Mouse (Mus musculus) embryonic facial prominence, embryonic 15.5 days (tissue): Measurements from ENCODE around the gene Tmem132b. TPM values are rescaled to one million over a fixed set of nuclear protein-coding genes. Genes with fewer than 3 reads are reported as not detected.
A peak's percentile ranks its signal among the peaks of the same experiment; 100 is the strongest.

Experiments
- ATAC-seq: fragments of 200-750 bp; cut with Nextera tagmentation; 2 replicates; pipeline ENCODE4 v1.8.0; 2017; ENCODE audit warnings: low read depth, moderate TSS enrichment; ENCODE audit not compliant: insufficient number of reproducible peaks, low FRiP score, low TSS enrichment
- H3K27ac ChIP-seq: fragments of 300-500 bp; sonication (generic); replicated peaks from 2 replicates; pipeline ENCODE4 v1.5.1; 2015; ENCODE audit warnings: mild to moderate bottlenecking, inconsistent platforms
- H3K27me3 ChIP-seq: fragments of 300-500 bp; sonication (generic); 2 replicates; pipeline ENCODE4 v1.6.1; 2015; ENCODE audit warnings: inconsistent platforms
- H3K36me3 ChIP-seq: fragments of 300-500 bp; sonication (generic); 2 replicates; pipeline ENCODE4 v1.6.1; 2015; ENCODE audit warnings: mild to moderate bottlenecking, inconsistent platforms
- H3K4me1 ChIP-seq: fragments of 300-500 bp; sonication (generic); 2 replicates; pipeline ENCODE4 v1.6.1; 2015; ENCODE audit warnings: inconsistent platforms
- H3K4me2 ChIP-seq: fragments of 300-500 bp; sonication (generic); replicated peaks from 2 replicates; pipeline ENCODE4 v1.6.1; 2015; ENCODE audit warnings: mild to moderate bottlenecking, inconsistent platforms
- H3K4me3 ChIP-seq: fragments of 300-500 bp; sonication (generic); replicated peaks from 2 replicates; pipeline ENCODE4 v1.5.1; 2015; ENCODE audit warnings: mild to moderate bottlenecking, inconsistent platforms
- H3K9ac ChIP-seq: fragments of 300-500 bp; sonication (generic); 2 replicates; pipeline ENCODE4 v1.6.1; 2015; ENCODE audit warnings: inconsistent platforms
- H3K9me3 ChIP-seq: fragments of 300-500 bp; sonication (generic); replicated peaks from 2 replicates; pipeline ENCODE4 v1.6.1; 2016; ENCODE audit warnings: inconsistent platforms
- WGBS: fragments of 180-500 bp; shearing (Covaris S2); methylation state at CpG from one replicate; pipeline ENCODE4 v1.1.7; 2015; 5-methylcytosine and 5-hydroxymethylcytosine counted together
- polyA plus RNA-seq: library from polyadenylated mRNA; unstranded; fragments of >200 nt; fragmentation: Nextera tagmentation; extraction: Ambion mirVana; gene quantifications from 2 replicates; pipeline ENCODE4 v1.2.1, GENCODE M21; 2015

The Tmem132b gene
- polyA plus RNA-seq, 1 experiment from 2014 or later = 0.15 TPM

DNA sequence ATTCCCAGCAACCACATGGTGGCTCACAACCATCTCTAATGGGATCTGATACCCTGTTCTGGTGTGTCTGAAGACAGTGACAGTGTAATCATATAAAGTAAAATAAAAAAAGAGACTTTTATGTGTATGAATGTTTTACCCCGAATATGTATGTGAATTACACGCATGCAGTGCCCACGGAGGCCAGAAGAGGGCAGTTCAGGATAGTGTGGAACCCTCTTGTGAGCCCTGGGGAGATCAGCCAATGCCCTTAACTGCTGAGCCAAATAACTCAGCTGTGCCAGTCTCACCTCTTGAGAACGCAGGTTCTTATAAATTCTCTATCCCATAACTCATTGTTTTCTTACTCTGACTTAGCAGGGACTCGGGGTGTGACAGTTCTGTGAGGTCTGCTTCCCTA, 12.9 kb upstream of the Tmem132b start:
- no peaks in the 10 kb centered on the region for H3K27me3 ChIP-seq
- H3K9me3 ChIP-seq = no peaks in the 10 kb centered on the region
- H3K27ac ChIP-seq = no peak overlapping the region
- no peak overlapping the region for H3K4me2 ChIP-seq
- WGBS = 71% methylated on average over 5 of the region's 5 CpGs
- no peak overlapping the region for H3K4me3 ChIP-seq
- H3K36me3 ChIP-seq = peaks cover 38% of the 10 kb centered on the region
- H3K4me1 ChIP-seq = no peaks in the 10 kb centered on the region
- ATAC-seq = no peak
- H3K9ac ChIP-seq = no peak overlapping the region

DNA sequence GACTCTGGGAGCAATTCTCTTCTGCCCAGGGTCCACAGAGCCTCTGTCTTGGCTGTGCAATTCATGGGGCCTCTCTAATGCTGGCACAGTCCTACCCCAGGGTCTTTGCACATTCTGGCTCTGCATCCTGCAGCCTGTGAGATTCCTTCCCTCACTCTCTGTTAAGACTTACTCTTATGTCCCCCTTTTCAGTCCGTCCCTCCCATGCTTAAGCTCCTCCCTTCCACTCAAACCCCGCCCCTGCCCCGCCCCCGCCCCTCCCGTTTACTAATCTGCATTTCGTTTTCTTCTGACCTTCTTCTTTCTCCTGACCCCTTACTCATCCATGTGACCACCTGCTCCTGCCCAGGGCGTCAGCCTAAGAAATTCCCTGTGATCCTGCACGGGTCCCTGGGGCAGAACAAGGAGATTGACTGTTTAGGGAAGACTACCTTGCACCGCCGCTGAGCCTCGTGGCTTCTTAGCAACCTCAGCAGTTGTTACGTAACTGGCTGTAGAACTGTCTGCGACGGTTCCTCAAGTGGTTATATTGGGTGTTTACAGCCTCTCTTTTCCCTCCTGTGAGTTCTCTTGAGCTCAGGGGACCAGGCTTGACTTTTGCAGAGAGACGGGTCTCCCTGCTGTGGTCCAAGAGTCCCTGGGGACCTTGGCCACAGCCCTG, 10.5 kb upstream of the Tmem132b start:
- WGBS = 22% methylated on average over 15 of the region's 15 CpGs
- ATAC-seq = no peak

DNA sequence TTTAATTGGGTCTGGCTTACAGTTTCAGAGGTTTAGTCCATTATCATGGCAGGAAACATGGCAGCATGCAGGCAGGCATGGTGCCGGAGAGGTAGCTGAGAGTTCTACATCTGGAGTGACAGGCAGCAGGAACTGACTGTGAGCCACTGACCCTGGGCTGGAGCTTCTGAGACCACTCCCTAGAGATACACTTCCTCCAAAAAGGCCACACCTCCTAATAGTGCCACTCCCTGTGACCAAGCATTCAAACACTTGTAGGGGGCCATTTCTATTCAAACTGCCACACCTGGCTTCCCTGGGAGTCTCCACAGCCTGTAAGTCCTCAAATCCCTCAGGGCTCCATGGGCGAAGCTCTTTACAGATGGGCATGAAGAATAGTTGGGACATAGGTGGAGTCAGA, 8.2 kb upstream of the Tmem132b start:
- Histone ChIP-seq H3K9ac (no peak overlapping the region), H3K4me3 (no peak overlapping the region), H3K27ac (no peak overlapping the region), H3K27me3 (peaks cover 7% of the 10 kb centered on the region; the same call in 1 of the 2 replicates), H3K36me3 (no peaks in the 10 kb centered on the region), H3K9me3 (no peaks in the 10 kb centered on the region), H3K4me1 (no peaks in the 10 kb centered on the region), H3K4me2 (no peak overlapping the region)
- no peak for ATAC-seq
- 72% methylated on average over 2 of the region's 2 CpGs for WGBS

More for the DNA sequence above, 10.5 kb upstream of the Tmem132b start:
- Histone ChIP-seq H3K4me1 (no peaks in the 10 kb centered on the region), H3K27me3 (no peaks in the 10 kb centered on the region), H3K27ac (no peak overlapping the region), H3K9ac (no peak overlapping the region), H3K36me3 (peaks cover 14% of the 10 kb centered on the region), H3K4me2 (no peak overlapping the region), H3K4me3 (no peak overlapping the region), H3K9me3 (no peaks in the 10 kb centered on the region)

DNA sequence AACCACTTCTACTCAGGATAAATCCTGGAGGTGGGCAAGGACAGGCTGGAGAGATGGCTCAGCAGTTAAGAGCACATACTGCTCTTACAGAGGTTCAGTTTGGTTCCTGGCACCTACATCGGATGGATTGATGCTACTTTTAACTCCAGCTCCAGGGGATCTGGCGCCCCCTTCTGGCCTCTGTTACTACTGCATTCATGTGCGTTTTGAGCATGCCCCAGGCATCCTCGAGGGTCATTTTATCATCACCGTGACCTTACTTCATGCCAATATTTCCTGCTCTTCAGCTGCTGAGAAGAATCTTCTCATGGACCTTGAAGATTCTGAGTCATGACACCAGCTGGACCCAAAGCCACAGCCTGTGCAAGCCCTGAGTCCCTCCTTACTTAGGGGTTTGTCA, 6.1 kb upstream of the Tmem132b start:
- Histone ChIP-seq H3K27ac (no peak overlapping the region), H3K4me1 (no peaks in the 10 kb centered on the region), H3K9me3 (no peaks in the 10 kb centered on the region), H3K27me3 (peaks cover 26% of the 10 kb centered on the region), H3K4me3 (no peak overlapping the region), H3K9ac (no peak overlapping the region), H3K36me3 (no peaks in the 10 kb centered on the region), H3K4me2 (no peak overlapping the region)
- WGBS = 58% methylated on average over 5 of the region's 5 CpGs
- ATAC-seq = no peak

DNA sequence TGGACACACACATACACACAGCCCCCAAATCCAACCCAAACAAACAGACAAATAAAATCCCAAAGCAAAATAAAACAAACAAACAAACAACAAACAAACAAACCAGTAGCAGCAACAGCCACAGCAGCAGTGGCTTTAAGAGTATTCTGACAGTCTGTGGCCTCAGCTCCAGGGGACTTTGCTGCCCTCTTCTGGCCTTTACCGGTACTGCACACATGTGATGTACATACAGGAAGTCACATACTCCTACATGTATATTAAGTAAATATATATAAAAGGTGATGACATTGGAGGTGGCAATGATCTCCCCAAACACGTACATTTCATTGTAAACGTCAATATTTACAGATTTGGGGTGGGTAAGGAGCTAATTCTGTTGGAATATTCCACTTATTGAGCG, 5.1 kb upstream of the Tmem132b start:
- 70% methylated on average over 4 of the region's 4 CpGs for whole genome bisulfite sequencing
- no peak overlapping the region for H3K4me2 ChIP-seq

DNA sequence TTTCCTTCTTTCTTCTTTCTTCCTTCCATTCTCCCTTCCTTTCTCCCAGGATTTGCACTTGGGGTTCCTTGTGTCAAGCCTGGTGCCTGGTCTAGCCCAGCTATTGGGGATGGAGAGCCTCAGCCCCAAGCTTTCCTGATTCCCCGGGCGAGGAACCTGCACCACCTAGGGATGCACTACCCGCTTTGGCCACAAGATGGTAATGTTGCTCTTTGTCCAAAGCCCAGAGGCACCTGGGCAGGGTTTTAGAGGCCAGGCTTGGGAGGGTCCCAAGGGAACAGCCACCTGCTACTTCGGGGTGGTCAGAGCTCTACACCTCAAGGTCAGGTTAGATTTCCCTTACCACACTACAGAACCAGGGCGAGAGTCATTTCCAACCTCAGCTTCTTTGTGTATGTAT, 2.5 kb upstream of the Tmem132b start:
- H3K9me3 ChIP-seq = no peaks in the 10 kb centered on the region
- H3K9ac ChIP-seq = no peak overlapping the region
- no peak for ATAC-seq
- H3K4me3 ChIP-seq = no peak overlapping the region
- no peak overlapping the region for H3K4me2 ChIP-seq
- no peaks in the 10 kb centered on the region for H3K36me3 ChIP-seq
- peaks cover 16% of the 10 kb centered on the region for H3K4me1 ChIP-seq
- H3K27me3 ChIP-seq = peaks cover 60% of the 10 kb centered on the region
- WGBS = 2% methylated on average over 5 of the region's 5 CpGs
- no peak overlapping the region for H3K27ac ChIP-seq

More for the DNA sequence above, 5.1 kb upstream of the Tmem132b start:
- H3K4me3 ChIP-seq = no peak overlapping the region
- no peaks in the 10 kb centered on the region for H3K36me3 ChIP-seq
- no peak overlapping the region for H3K27ac ChIP-seq
- no peaks in the 10 kb centered on the region for H3K9me3 ChIP-seq
- H3K4me1 ChIP-seq = peaks cover under 1% of the 10 kb centered on the region; the same call in 1 of the 2 replicates
- H3K9ac ChIP-seq = no peak overlapping the region
- H3K27me3 ChIP-seq = peaks cover 34% of the 10 kb centered on the region
- ATAC-seq = no peak

DNA sequence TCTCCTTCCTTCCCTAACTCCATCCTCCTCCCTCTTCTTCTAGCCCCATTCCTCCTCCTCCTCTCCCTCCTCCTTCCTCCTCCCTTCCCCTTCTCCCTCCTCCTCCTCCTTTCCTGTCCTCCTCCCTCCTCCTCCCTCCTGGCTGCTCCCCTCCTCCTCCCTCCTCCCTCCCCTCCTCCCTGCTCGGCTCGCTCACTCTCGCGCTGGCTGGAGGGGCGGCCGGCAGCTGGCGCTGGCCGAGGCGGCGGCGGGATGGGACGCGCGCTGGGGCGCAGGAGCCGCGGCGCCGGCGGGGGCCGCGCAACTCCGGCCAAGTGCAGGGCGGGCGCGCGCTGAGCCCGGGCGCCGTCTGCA, 594 bp downstream of the Tmem132b start:
- peak; percentile 13; the same call in 1 of the 2 replicates for ATAC-seq
- peaks cover 88% of the 10 kb centered on the region for H3K27me3 ChIP-seq

DNA sequence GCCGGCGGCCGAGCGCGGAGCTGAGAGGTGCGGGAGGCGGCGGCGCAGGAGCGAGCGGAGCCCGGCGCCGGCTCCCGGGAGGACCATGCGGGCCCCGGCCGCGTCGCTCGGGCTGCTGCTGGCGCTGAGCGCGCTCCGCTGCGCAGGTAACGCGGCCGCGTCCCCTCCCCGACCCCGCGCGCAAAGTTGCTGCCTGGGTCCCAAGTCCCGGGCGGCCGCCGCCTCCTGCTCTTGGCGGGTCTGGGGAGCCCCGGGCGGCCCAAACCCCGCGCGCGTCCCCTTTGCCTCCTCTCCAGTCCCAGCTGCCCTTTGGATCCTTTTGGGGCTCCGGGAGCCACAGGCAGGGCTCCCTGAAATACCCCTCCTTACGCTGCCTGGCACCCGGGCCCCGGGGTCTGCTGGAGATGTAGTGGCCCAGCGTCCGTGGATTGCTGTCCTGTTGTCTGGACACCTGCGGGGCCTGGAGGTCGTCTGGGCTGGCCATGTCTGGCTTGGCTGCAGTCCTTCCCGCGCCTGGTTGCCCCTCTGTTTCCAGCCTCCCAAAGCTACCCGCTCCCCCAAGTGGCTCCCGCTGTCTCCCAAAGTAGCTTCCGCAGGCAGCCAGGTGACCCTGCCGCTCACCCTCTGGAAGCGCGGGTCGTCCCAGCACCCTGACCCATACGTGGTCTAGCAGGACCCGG, 1.1 kb downstream of the Tmem132b start:
- Histone ChIP-seq H3K4me2 (peak overlapping the region; percentile 89), H3K9me3 (no peaks in the 10 kb centered on the region), H3K36me3 (no peaks in the 10 kb centered on the region), H3K4me3 (peak overlapping the region; percentile 50), H3K4me1 (peaks cover 16% of the 10 kb centered on the region), H3K9ac (no peak overlapping the region), H3K27ac (no peak overlapping the region), H3K27me3 (peaks cover 87% of the 10 kb centered on the region)
- ATAC-seq = no peak
- under 1% methylated on average over 63 of the region's 64 CpGs for WGBS

More for the DNA sequence above, 594 bp downstream of the Tmem132b start:
- Histone ChIP-seq H3K4me1 (peaks cover 16% of the 10 kb centered on the region), H3K9ac (no peak overlapping the region), H3K36me3 (no peaks in the 10 kb centered on the region), H3K27ac (no peak overlapping the region), H3K4me2 (peak overlapping the region; percentile 89), H3K9me3 (no peaks in the 10 kb centered on the region), H3K4me3 (peak overlapping the region; percentile 50)
- WGBS = 0% methylated on average over 30 of the region's 30 CpGs

DNA sequence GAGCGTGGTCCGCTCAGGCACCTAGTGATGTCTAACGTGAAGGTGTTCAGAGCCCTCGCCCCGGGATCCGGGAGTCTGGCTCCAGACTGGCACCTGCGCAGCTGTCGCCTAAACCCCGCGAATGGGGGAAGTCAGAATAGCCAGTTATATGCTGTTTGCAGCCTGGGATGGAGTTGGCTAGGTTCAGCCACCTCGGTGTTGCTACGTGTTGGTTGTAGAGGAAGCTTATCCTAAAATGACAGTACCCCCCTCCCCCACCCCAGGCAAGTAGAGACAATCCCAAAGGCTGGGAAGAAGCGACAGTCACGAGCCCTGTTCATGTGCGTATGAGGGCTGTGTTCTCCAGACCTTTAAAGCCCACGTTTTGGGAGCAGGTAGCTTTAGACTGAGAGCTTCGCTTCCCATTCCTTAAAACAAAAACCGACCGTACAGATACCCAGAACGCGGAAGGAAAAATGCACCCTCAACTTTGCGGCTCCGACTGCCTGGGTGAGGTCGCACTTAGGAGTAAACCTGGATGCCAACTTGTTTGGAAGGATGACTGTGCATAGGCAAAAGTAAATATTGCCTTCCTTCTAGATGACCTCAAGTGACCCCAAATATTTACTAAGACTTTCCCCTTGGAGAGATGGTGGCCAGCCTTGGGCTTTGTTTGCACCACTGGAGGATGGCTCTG, 1.8 kb downstream of the Tmem132b start:
- Histone ChIP-seq H3K4me1 (peaks cover 16% of the 10 kb centered on the region), H3K4me2 (peak overlapping the region; percentile 89), H3K36me3 (no peaks in the 10 kb centered on the region), H3K27me3 (peaks cover 83% of the 10 kb centered on the region), H3K9ac (no peak overlapping the region), H3K9me3 (no peaks in the 10 kb centered on the region), H3K27ac (no peak overlapping the region), H3K4me3 (peak overlapping the region; percentile 50)
- 2% methylated on average over 24 of the region's 24 CpGs for WGBS
- no peak; the same call in 1 of the 2 replicates for ATAC-seq

DNA sequence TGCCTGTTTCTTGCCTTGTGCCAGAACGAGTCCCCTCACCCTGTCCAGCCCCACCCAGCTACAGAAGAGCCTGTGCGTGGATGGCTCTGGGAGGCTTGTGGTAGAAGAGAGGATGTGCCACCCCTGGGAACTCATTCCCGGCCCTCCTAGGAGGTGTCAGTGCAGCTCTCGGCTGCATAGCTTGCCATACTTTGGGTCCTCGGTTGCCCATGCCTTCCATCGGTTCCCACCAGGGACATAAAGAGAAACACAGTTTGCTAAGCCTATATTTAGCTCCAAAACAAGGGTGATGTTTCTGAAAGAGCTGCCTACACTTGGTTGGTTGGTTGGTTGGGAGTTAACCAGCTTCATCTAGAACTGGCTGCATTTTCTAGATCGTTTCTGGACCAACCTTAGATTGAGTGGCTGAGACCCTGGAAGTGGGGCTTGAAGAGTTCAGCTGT, 2.6 kb downstream of the Tmem132b start:
- WGBS = 7% methylated on average over 7 of the region's 7 CpGs
- Histone ChIP-seq H3K4me2 (no peak overlapping the region), H3K27me3 (peaks cover 75% of the 10 kb centered on the region), H3K4me3 (no peak overlapping the region), H3K27ac (no peak overlapping the region), H3K36me3 (no peaks in the 10 kb centered on the region), H3K4me1 (peaks cover 16% of the 10 kb centered on the region), H3K9me3 (no peaks in the 10 kb centered on the region), H3K9ac (no peak overlapping the region)
- ATAC-seq = no peak

DNA sequence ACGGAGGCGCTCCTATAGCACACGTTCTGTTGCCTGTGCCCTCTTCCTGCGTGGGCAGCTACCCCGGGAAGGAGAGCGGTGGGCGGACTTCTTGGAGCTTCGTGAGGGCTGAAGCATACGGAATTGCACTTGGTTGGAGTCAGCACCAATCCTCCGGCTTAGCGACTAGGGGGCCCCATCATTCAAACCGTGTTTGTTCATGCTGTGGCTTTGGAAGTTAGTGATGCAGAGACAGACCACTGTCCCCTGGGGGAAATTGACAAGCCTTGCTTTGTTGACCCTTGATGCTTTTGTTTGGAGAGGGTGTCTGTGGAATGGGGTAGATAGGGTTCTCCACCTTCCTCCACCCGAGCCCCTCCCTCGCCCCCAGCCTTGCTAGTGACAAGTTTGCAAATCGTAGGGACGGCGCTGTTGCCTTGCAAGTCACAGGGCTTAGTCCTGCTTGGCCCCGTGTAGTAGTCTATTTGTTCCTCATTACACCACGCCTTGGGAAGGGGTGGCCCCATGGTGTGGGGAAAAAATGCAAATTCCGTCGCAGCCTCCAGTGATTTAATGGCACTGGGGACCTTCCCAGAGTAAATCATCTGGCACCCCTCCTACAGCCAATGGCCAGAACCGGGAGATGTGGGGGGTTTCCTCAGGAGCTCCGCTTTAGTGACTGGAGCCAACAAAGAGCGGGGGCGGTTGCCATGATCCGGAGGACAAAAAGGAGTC, 3.2 kb downstream of the Tmem132b start:
- no peaks in the 10 kb centered on the region for H3K9me3 ChIP-seq
- H3K4me2 ChIP-seq = no peak overlapping the region; the same call in 1 of the 2 replicates
- ATAC-seq = no peak
- H3K27me3 ChIP-seq = peaks cover 70% of the 10 kb centered on the region
- 2% methylated on average over 26 of the region's 26 CpGs for WGBS
- peaks cover 16% of the 10 kb centered on the region for H3K4me1 ChIP-seq
- H3K4me3 ChIP-seq = no peak overlapping the region
- H3K36me3 ChIP-seq = no peaks in the 10 kb centered on the region
- no peak overlapping the region for H3K27ac ChIP-seq
- no peak overlapping the region for H3K9ac ChIP-seq
